Mouse (Mus musculus) heart, embryonic 12.5 days (tissue): ENCODE results near the gene Gab2. TPM values are rescaled to one million over a fixed set of nuclear protein-coding genes. Genes with fewer than 3 reads are reported as not detected.

Source experiments
- ATAC-seq: fragments of 200-750 bp; cut with Nextera tagmentation; 2 replicates; pipeline ENCODE4 v1.8.0; 2017; ENCODE audit warnings: moderate TSS enrichment, moderate library complexity; ENCODE audit not compliant: insufficient number of reproducible peaks, low FRiP score
- H3K27ac ChIP-seq: fragments of 300-500 bp; sonication (generic); 2 replicates; pipeline ENCODE4 v1.5.1; 2016; ENCODE audit warnings: mild to moderate bottlenecking, moderate library complexity; ENCODE audit not compliant: poor library complexity, severe bottlenecking
- H3K27me3 ChIP-seq: fragments of 300-500 bp; sonication (generic); replicated peaks from 2 replicates; pipeline ENCODE4 v1.6.1; 2016; ENCODE audit warnings: mild to moderate bottlenecking, moderate library complexity
- H3K36me3 ChIP-seq: fragments of 300-500 bp; sonication (generic); 2 replicates; pipeline ENCODE4 v1.6.1; 2016; ENCODE audit warnings: mild to moderate bottlenecking, moderate library complexity
- H3K4me1 ChIP-seq: fragments of 300-500 bp; sonication (generic); replicated peaks from 2 replicates; pipeline ENCODE4 v1.6.1; 2016; ENCODE audit warnings: mild to moderate bottlenecking
- H3K4me2 ChIP-seq: fragments of 300-500 bp; sonication (generic); 2 replicates; pipeline ENCODE4 v1.6.1; 2016; ENCODE audit warnings: mild to moderate bottlenecking, moderate library complexity
- H3K4me3 ChIP-seq: fragments of 300-500 bp; sonication (generic); 2 replicates; pipeline ENCODE4 v1.5.1; 2016; ENCODE audit warnings: mild to moderate bottlenecking
- H3K9ac ChIP-seq: fragments of 300-500 bp; sonication (generic); 2 replicates; pipeline ENCODE4 v1.6.1; 2016; ENCODE audit warnings: mild to moderate bottlenecking, moderate library complexity
- H3K9me3 ChIP-seq: fragments of 300-500 bp; sonication (generic); replicated peaks from 2 replicates; pipeline ENCODE4 v1.6.1; 2016; ENCODE audit warnings: mild to moderate bottlenecking, moderate library complexity
- WGBS: fragments of 180-500 bp; shearing (Covaris S2); methylation state at CpG from one replicate; pipeline ENCODE4 v1.1.7; 2016; 5-methylcytosine and 5-hydroxymethylcytosine counted together
- polyA plus RNA-seq: library from polyadenylated mRNA; unstranded; fragments of >200 nt; fragmentation: Nextera tagmentation; extraction: Ambion mirVana; gene quantifications from 2 replicates; pipeline ENCODE4 v1.2.1, GENCODE M21; 2016

Gab2 gene
- polyA plus RNA-seq, 1 experiment from 2014 or later: 11.5 TPM

GRCm38 (mm10) chr7:97262541-97262940 is 181.2 kb downstream of the Gab2 start:
- Histone ChIP-seq H3K36me3 (no peaks in the 10 kb centered on the region), H3K27me3 (no peaks in the 10 kb centered on the region), H3K4me3 (no peak overlapping the region), H3K27ac (no peak overlapping the region), H3K9me3 (no peaks in the 10 kb centered on the region), H3K9ac (no peak overlapping the region), H3K4me2 (no peak overlapping the region), H3K4me1 (no peaks in the 10 kb centered on the region; the same call in 1 of the 2 replicates)
- ATAC-seq: 0 out of 2 replicates have a peak, but pooled peaks have one; percentile 73
- WGBS: 30% methylated on average over 1 of the region's 1 CpGs

DNA sequence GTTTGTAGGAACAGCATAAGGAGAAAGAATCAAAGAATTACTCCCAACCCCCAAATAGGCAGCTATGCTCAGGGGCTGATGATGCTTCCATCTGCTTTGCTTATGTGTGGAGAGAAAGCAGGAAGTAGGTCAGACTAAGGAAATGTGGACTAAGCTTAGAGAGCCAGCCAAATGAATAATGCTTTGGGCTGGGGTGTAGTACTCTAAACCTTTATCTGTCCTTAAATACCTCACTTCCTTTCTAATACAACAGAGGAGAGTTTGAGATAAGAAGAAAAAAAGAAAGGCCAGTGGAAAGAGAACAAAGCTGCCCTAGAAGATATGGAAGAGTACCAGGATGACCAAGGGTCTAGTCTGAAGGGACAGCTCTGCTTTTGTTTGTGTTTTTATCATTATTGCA is 189.0 kb downstream of the Gab2 start:
- peak; percentile 57; the same call in 1 of the 2 replicates for ATAC-seq
- no peak overlapping the region for H3K27ac ChIP-seq

DNA sequence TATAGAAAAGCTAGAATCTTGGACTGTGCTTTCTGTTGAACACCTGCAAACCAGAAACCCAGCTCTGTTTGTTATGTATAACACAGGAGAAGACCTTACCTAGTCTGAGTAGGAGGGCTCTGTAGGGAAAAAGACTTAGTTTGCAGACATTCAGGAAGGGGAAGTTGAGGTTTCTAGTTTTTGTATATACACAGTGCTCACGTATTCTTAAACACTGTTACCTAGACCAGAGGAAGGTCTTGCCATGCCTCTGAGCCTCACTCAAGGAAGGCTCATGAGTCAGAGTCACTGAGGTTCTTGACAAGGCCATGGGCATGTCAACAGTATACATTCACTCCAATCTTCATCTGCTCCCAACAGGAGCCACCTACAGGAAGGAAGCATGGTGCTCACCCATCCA is 189.7 kb downstream of the Gab2 start:
- Histone ChIP-seq H3K4me3 (no peak overlapping the region), H3K4me2 (no peak overlapping the region), H3K27ac (no peak overlapping the region), H3K9ac (no peak overlapping the region), H3K27me3 (no peaks in the 10 kb centered on the region), H3K9me3 (0 out of 2 replicates have a peak, but pooled peaks cover 3% of the 10 kb centered on the region), H3K4me1 (no peaks in the 10 kb centered on the region; the same call in 1 of the 2 replicates), H3K36me3 (peaks cover 21% of the 10 kb centered on the region)
- ATAC-seq: no peak
- 81% methylated on average over 1 of the region's 1 CpGs for WGBS

More for the DNA sequence above, 189.0 kb downstream of the Gab2 start:
- Histone ChIP-seq H3K9ac (no peak overlapping the region), H3K4me2 (no peak overlapping the region), H3K27me3 (no peaks in the 10 kb centered on the region), H3K4me1 (no peaks in the 10 kb centered on the region; the same call in 1 of the 2 replicates), H3K4me3 (no peak overlapping the region), H3K9me3 (0 out of 2 replicates have a peak, but pooled peaks cover 3% of the 10 kb centered on the region), H3K36me3 (peaks cover 21% of the 10 kb centered on the region)

DNA sequence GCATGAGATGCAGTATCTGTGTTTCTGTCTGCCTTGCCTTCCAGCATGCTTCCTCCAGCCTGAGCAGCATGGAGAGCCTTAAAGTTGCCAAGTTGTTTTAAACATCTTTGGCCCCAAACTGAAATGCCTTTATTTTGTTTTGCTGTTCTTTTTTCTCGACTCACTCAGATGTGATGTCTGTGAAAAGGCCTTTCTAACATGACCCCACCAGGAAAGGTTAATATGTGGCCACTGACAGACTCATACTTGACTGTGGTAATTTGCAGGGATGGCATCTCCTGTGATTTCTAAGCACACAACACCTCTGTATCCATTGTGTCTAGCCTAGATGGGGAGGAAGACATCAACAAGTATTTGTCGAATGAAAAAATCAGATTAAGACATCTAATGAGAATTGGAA is 215.6 kb downstream of the Gab2 start:
- WGBS: 58% methylated on average over 2 of the region's 2 CpGs
- Histone ChIP-seq H3K27me3 (no peaks in the 10 kb centered on the region), H3K4me2 (no peak overlapping the region), H3K4me1 (peaks cover 8% of the 10 kb centered on the region; the same call in 1 of the 2 replicates), H3K9ac (no peak overlapping the region), H3K9me3 (no peaks in the 10 kb centered on the region), H3K36me3 (peaks cover 25% of the 10 kb centered on the region), H3K27ac (no peak overlapping the region), H3K4me3 (no peak overlapping the region)
- ATAC-seq: no peak

DNA sequence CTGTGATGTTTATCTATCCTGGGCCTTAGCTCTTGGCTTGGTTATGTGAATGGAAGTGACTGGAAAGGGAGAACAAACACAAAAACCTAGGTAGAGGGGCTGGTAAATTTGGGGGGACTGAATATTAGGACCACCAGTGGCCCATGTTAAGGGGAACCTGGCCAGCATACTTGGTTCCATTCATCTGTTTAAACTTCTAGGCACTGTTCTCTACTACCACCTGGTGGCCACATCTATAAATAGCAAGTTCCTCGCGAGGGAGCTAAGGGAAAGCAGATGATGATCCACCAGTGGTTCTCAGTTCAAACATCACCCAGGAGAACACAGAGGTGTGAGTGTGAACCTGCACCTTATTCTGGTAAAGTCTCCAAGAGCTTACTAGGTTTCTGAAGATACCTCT is 216.1 kb downstream of the Gab2 start:
- H3K9ac ChIP-seq: no peak overlapping the region
- no peak for ATAC-seq
- H3K36me3 ChIP-seq: peaks cover 28% of the 10 kb centered on the region
- no peak overlapping the region for H3K27ac ChIP-seq
- H3K4me1 ChIP-seq: peaks cover 8% of the 10 kb centered on the region; the same call in 1 of the 2 replicates
- no peaks in the 10 kb centered on the region for H3K9me3 ChIP-seq
- H3K4me3 ChIP-seq: no peak overlapping the region
- no peak overlapping the region for H3K4me2 ChIP-seq
- WGBS: 3% methylated on average over 2 of the region's 2 CpGs
- no peaks in the 10 kb centered on the region for H3K27me3 ChIP-seq

DNA sequence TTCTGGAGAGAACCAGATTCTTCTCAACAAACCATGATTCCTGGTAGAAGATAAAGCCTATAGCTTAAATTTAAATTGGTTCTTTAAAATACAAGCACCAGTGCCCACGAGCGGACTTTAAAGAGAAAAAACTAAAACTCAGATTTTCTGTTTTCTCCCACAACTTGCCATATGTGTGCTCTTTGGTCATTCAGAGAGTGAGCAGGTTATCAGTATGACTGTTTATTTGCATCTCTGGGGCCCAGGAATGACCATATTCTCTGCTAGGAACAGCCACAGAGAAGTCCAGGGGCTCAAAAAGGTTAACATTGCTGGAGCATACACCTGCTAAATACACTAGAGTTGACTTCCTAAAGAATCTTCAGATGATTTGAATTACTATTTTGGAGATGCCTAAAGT is 216.9 kb downstream of the Gab2 start:
- Histone ChIP-seq H3K9me3 (no peaks in the 10 kb centered on the region), H3K9ac (no peak overlapping the region)

DNA sequence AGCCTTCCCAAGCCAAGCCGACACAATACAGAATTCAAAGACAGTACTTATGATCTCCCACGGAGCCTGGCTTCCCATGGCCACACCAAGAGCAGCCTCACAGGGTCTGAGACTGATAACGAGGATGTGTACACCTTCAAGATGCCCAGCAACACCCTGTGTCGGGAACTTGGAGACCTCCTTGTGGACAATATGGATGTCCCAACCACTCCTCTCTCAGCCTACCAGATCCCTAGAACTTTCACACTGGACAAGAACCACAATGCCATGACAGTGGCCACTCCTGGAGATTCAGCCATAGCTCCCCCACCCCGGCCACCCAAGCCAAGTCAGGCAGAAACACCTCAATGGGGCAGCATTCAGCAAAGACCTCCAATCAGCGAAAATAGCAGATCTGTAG is 217.6 kb downstream of the Gab2 start:
- Histone ChIP-seq H3K4me3 (no peak overlapping the region), H3K27ac (no peak overlapping the region), H3K9ac (no peak overlapping the region), H3K27me3 (no peaks in the 10 kb centered on the region), H3K4me1 (peaks cover 8% of the 10 kb centered on the region; the same call in 1 of the 2 replicates), H3K4me2 (no peak overlapping the region), H3K36me3 (peaks cover 43% of the 10 kb centered on the region), H3K9me3 (no peaks in the 10 kb centered on the region)
- WGBS: 81% methylated on average over 6 of the region's 6 CpGs
- ATAC-seq: no peak

More for the DNA sequence above, 216.9 kb downstream of the Gab2 start:
- Histone ChIP-seq H3K4me3 (no peak overlapping the region), H3K36me3 (peaks cover 36% of the 10 kb centered on the region), H3K4me1 (peaks cover 8% of the 10 kb centered on the region; the same call in 1 of the 2 replicates), H3K4me2 (no peak overlapping the region), H3K27me3 (no peaks in the 10 kb centered on the region), H3K27ac (no peak overlapping the region)
- WGBS: 91% methylated on average over 2 of the region's 2 CpGs
- ATAC-seq: no peak

DNA sequence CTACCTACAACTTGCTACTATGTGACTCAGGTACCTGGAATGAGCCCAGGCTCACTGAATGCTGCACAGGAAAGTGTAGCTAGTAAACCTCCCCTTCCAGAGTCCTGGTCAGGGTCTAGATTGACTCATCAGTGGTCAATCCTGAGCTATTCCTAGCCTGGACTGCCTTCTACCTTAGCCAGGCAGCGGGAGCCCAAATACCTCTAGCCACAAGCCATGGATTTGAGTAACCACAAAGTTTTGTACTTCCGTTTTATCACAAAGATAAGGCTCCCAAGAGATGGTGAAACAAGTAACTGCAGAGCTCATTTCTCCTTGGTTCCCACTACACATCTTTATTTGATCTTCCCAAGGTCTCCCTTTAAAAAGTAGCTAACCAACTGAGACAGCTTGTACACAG is 219.5 kb downstream of the Gab2 start:
- Histone ChIP-seq H3K27me3 (no peaks in the 10 kb centered on the region), H3K9me3 (no peaks in the 10 kb centered on the region), H3K9ac (no peak overlapping the region), H3K4me2 (no peak overlapping the region), H3K4me1 (peaks cover 8% of the 10 kb centered on the region; the same call in 1 of the 2 replicates), H3K36me3 (peaks cover 63% of the 10 kb centered on the region), H3K27ac (no peak overlapping the region), H3K4me3 (no peak overlapping the region)
- ATAC-seq: no peak
- 63% methylated on average over 2 of the region's 2 CpGs for WGBS

DNA sequence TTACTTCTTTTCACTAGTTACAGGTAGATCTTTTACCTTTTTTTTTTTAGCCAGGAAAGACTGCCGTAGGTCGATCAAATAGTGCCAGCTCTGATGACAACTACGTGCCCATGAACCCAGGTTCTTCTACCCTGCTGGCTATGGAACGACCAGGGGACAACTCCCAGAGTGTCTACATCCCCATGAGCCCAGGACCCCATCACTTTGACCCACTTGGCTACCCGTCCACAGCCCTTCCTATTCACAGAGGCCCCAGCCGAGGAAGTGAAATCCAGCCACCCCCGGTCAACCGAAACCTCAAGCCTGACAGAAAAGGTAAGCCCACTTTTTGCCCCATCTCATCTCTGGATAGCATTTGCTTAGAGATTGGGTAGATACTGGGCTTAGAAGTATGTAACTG is 219.9 kb downstream of the Gab2 start:
- Histone ChIP-seq H3K4me3 (no peak overlapping the region), H3K27ac (no peak overlapping the region), H3K27me3 (no peaks in the 10 kb centered on the region), H3K9ac (no peak overlapping the region), H3K4me2 (no peak overlapping the region), H3K9me3 (no peaks in the 10 kb centered on the region), H3K36me3 (peaks cover 67% of the 10 kb centered on the region), H3K4me1 (peaks cover 8% of the 10 kb centered on the region; the same call in 1 of the 2 replicates)
- no peak for ATAC-seq
- 87% methylated on average over 8 of the region's 8 CpGs for WGBS

DNA sequence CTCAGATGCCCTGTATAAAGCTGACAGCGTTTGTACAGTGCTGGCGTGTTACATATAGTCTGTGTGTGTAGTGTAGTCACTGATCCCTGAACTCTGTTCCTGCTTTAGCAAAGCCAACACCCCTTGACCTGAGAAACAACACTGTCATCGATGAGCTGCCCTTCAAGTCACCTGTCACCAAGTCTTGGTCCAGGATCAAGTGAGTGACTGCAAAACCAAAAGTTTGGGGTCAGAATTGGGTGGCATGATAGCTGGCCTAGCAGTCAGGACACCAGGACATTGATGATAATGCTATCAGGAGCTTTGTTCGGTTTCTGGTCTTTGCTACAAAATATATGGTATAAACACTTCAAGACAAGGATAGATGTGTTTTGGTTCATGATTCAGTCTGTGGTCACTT is 220.9 kb downstream of the Gab2 start:
- peaks cover 8% of the 10 kb centered on the region; the same call in 1 of the 2 replicates for H3K4me1 ChIP-seq
- H3K27me3 ChIP-seq: no peaks in the 10 kb centered on the region
- no peak overlapping the region for H3K4me2 ChIP-seq
- H3K36me3 ChIP-seq: peaks cover 76% of the 10 kb centered on the region
- H3K27ac ChIP-seq: no peak overlapping the region
- 79% methylated on average over 4 of the region's 4 CpGs for WGBS
- H3K9me3 ChIP-seq: no peaks in the 10 kb centered on the region
- ATAC-seq: no peak
- H3K4me3 ChIP-seq: no peak overlapping the region
- no peak overlapping the region for H3K9ac ChIP-seq

DNA sequence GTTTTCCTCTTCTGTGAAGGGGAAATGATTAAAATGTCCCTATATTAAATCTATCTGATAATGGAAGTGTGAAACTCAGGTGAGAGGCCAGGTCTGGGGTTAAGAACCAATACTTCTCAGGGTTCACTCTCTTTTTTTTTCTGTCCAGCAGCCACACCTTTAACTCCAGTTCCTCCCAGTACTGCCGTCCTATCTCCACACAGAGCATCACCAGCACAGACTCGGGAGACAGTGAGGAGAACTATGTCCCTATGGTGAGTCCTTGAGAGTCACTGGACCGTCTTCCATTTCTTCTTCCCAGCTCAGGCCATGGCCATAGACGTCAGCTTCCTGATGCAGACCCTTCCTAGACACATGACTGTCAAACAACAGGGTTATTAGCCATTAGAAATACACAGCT is 221.5 kb downstream of the Gab2 start:
- H3K27me3 ChIP-seq: no peaks in the 10 kb centered on the region
- H3K4me1 ChIP-seq: peaks cover 8% of the 10 kb centered on the region; the same call in 1 of the 2 replicates
- H3K9ac ChIP-seq: no peak overlapping the region
- WGBS: 77% methylated on average over 4 of the region's 4 CpGs
- no peak overlapping the region for H3K4me2 ChIP-seq
- no peak overlapping the region for H3K4me3 ChIP-seq
- no peak for ATAC-seq
- no peaks in the 10 kb centered on the region for H3K9me3 ChIP-seq
- H3K27ac ChIP-seq: no peak overlapping the region
- peaks cover 81% of the 10 kb centered on the region for H3K36me3 ChIP-seq

GRCm38 (mm10) chr7:97303614-97304013 is 222.2 kb downstream of the Gab2 start:
- WGBS: 64% methylated on average over 2 of the region's 2 CpGs
- no peak overlapping the region for H3K4me2 ChIP-seq
- no peak overlapping the region for H3K9ac ChIP-seq

More at GRCm38 (mm10) chr7:97303614-97304013, 222.2 kb downstream of the Gab2 start:
- no peak overlapping the region for H3K4me3 ChIP-seq
- H3K36me3 ChIP-seq: peaks cover 88% of the 10 kb centered on the region
- no peak overlapping the region for H3K27ac ChIP-seq
- no peak for ATAC-seq
- H3K27me3 ChIP-seq: no peaks in the 10 kb centered on the region
- no peaks in the 10 kb centered on the region for H3K9me3 ChIP-seq
- peaks cover 8% of the 10 kb centered on the region; the same call in 1 of the 2 replicates for H3K4me1 ChIP-seq
